Mouse (Mus musculus): ENCODE results near the gene Ugcg.

Ugcg gene

GRCm38 (mm10) chr4:59189546-59190237 lies 635 bp downstream of the Ugcg start:
- in situ Hi-C loops (cut with MboI, MseI), result no loop called here

DNA sequence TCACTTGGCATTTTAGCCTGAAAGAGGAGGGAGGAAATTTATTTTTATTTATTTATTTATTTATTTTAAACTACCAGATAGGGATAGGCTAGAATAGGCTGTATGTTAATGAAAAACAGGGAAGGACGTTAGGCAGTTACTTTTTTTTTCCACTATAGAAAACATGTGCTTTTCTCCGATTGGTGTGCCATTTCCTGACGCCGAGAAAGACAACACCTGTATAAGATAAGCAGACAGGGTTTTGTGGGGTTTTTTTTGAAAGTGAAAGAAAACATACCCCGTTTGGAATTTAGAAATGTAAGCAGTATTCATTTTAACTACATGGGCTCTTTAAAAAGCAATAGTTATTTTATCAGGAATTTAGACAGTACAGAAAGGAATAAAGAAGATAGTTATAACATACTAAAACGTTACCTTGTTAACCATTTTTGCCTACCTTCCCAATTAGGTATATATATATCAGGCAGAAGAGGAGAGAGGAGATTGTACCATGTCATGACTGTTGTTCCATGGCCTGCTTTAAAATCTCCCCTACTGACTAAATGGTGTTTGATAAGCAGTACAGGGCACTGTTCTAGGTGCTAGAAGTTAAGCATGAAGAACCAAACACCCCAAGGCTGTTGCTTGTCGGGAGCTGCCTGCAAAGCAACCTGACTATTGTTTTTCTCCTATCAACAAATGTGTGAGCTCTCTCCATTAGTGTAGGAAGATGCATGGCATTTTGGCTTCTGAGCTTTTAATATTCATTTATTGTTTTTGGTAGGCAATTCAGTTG lies 1.8 kb downstream of the Ugcg start:
- in situ Hi-C loops (cut with MboI, MseI), result no loop called here

GRCm38 (mm10) chr4:59194731-59195496 lies 5.9 kb downstream of the Ugcg start:
- in situ Hi-C loops (cut with MboI, MseI), result no loop called here

GRCm38 (mm10) chr4:59196346-59197077 lies 7.5 kb downstream of the Ugcg start:
- in situ Hi-C loops (cut with MboI, MseI), result no loop called here

DNA sequence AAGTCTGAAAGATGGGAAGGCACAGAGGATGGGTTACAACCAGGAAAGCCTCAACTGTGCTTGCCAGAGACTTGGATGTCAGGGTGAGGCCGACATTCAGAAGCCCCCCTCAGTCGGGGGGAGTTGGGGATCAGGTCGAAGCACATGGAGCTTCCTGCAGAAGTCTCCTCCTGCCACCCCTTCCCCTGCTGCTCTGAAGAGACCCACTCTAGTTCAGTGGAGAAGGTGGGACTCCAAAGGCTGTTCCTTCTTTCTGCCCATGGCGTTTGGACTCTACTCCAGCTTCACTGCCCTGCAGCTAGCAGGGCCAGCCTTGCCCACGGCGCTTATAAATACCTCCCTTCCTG lies 8.0 kb downstream of the Ugcg start:
- in situ Hi-C loops (cut with MboI, MseI), result no loop called here

GRCm38 (mm10) chr4:59197462-59197861 lies 8.4 kb downstream of the Ugcg start:
- in situ Hi-C loops (cut with MboI, MseI), result no loop called here

- in situ Hi-C loops (cut with MboI, MseI), result no loop called here
These were observed 10.3 kb downstream of the Ugcg start for GRCm38 (mm10) chr4:59199341-59199740.

DNA sequence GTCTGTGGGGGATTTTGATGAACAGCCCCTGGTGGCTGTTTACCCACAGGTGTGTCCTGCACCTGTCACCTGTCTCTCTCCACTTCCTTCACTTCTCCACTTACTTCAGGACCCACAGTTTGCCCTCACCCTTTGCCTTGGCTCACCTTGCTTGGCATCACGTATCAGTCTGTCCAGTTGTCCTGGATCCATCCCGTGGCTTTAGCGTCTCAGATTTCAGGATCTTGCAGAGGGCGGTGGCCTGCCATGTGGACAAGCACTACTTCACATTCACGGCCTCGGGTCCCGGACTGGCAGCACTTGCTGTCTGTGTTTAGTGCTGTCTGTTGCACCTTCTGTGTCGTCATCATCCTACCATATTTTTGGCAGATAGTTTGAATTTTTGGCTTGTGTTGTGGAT lies 10.7 kb downstream of the Ugcg start:
- in situ Hi-C loops (cut with MboI, MseI), result loop anchor here (5.0 kb wide), 1 partner anchor 137 kb away; no protein-coding TSS in a partner anchor

DNA sequence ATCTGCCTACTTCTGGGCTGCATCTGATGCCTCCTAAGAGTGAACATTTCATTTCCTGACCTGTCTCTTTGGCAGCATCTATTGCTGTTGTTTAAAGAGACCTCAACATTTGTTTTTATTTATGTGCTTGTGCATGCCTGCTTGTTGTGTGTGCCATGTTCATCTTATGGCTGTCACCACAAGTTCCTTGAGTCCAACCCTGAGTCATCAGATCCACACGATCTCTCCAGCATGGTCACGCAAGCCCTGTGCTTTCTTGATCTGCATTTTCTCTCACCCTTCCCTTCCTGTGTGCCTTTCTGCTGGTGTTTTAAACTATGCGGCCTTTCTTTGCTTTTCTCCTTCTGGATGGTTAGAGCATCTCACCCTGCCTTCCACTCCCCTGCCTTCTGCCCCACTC lies 11.6 kb downstream of the Ugcg start:
- in situ Hi-C loops (cut with MboI, MseI), result loop anchor here (5.0 kb wide), 1 partner anchor 137 kb away; no protein-coding TSS in a partner anchor

GRCm38 (mm10) chr4:59204616-59205015 lies 15.6 kb downstream of the Ugcg start:
- in situ Hi-C loops (cut with MboI, MseI), result loop anchor here (5.0 kb wide), 1 partner anchor 133 kb away; no protein-coding TSS in a partner anchor

DNA sequence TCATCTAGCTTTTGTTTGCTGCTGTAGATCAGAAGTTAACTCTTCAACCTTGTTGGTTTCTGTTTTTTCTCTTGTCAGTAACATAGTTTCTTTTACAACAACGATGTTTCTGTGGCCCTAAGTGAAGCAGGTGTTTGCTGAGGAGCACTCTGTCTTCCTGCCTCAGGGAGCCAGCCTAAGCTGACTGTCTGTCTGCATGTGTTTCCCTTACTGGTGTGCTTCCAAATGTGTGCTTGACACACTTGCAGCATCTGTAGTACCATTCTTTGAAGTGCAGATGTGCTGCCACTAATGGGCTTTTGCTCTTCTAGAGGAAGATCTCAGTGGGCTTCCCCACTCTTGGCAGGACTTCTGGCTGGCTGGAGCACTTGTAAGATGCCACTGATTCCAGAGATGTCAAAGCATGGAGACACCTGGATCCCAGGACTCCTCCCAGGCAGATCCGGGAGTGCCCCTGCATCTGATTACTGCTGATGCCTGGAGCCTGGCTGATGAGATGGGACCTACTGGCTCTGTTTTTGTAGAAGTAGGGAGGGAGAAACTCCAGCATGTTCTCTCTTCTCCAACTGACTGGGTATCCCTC lies 16.8 kb downstream of the Ugcg start:
- in situ Hi-C loops (cut with MboI, MseI), result no loop called here

GRCm38 (mm10) chr4:59206600-59206999 lies 17.5 kb downstream of the Ugcg start:
- in situ Hi-C loops (cut with MboI, MseI), result no loop called here

DNA sequence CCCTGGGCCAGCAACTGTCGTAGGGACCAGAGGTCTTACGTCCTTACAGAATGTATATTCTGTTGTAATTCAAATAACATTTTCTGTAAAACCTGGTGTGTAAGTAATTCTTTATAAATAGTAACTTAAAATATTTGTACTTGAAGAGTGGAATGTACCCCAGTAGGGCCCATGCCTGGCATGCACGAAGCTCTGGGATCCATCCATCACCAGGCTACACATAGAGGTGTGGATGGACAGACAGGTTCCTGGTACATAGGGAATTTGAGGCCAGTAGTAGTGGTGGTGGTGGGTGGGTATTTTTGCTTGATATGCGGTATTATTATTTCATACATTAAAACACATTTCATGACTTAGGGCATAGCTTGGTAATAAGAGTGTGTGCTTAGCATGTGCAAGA lies 19.6 kb downstream of the Ugcg start:
- in situ Hi-C loops (cut with MboI, MseI), result no loop called here

- in situ Hi-C loops (cut with MboI, MseI), result no loop called here
These were observed 22.1 kb downstream of the Ugcg start for GRCm38 (mm10) chr4:59211181-59211580.

DNA sequence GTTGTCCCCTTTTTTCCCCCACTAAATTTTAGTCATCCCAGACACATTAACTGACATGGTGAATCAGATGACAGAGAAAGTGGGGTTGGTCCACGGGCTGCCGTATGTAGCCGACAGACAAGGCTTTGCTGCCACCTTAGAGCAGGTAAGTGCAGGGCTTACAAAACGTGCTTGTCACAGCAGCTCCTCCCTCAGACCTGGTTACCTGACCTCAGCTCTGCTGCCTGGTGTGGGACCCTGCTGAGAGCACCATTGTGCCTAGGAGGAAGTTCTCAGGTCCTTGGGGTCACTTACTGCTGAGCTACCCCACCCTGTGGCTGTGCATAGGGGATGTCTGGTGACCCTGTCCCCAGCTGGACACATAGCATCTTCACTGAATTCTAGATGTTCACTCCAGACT lies 24.8 kb downstream of the Ugcg start:
- in situ Hi-C loops (cut with MboI, MseI), result no loop called here

- in situ Hi-C loops (cut with MboI, MseI), result no loop called here
These were observed 25.6 kb downstream of the Ugcg start for GRCm38 (mm10) chr4:59214695-59215094.

DNA sequence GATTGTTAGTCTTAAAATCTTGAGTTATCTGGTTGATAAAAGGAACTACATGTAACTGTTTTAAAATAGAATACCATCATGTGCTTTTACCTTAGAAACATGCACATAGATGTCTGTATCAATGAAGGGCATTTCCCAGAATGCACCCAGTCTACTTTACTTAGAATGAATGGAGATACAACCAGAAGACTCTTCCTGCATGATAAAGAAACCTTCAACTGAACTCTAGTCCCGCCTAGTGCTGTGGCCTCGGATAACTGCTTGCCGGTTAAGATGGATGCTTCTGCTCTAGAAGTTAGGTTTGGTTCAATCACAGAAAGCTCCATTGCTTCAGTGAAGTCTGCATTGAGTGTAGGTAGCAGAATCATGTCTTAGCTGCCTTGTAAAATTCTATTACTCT lies 26.5 kb downstream of the Ugcg start:
- in situ Hi-C loops (cut with MboI, MseI), result no loop called here

DNA sequence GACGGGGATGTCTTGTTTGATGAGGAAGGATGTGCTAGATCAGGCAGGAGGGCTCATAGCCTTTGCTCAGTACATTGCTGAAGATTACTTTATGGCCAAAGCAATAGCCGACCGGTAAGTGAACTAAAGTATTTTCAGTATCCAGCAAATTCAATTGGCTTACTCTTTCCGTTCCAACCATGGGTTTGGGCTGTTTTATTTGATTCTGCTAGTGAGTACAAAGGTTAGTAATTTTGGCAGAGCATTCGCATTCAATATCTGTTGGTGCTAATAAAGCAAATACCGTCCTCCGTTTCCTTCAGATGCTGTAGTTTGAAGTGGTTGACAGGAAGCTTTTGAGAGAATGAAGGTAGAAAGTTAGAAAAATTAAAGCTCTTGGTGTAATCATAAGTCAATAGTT lies 28.0 kb downstream of the Ugcg start:
- in situ Hi-C loops (cut with MboI, MseI), result no loop called here

DNA sequence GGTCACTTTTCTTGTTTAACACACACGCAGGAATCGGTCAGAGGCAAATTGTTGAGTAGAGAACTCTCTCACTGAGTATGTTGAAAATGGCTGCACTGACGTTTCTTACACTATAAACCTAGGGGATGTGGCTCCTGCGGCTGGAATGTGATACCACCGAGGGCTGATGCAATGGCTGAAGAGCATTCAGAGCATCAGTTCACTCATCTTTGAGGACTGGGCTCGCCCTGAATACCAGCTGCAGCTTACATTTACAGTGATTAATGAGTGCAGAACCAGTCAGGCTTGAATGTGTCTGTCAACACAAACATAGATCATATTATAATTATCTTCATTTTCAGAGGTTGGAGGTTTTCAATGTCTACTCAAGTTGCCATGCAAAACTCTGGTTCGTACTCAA lies 29.1 kb downstream of the Ugcg start:
- in situ Hi-C loops (cut with MboI, MseI), result no loop called here

DNA sequence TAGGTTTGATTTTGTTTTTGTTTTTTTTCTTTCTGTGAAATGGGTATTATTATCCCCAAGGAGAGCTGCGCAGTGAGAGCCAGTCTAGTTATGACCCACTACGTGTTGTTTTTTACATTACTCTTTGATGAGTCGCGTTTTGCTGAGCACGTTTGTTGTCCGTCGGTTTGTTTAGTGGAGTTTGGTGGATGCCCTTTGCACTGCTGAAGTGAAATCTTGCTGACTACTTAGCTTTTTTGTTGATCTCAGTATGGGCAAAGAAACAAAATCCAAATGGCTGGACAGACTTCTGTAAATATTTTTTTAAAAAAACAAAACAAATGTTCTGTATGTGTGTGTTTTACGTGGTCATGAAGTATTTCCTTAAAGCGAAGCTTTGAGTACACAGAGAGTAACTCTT lies 33.2 kb downstream of the Ugcg start:
- in situ Hi-C loops (cut with MboI, MseI), result no loop called here

- in situ Hi-C loops (cut with MboI, MseI), result no loop called here
These were observed 34.1 kb downstream of the Ugcg start for GRCm38 (mm10) chr4:59223055-59223615.
